Mouse (Mus musculus) lung, embryonic 16.5 days (tissue): Measurements from ENCODE around the gene Parp1. TPM values are rescaled to one million over a fixed set of nuclear protein-coding genes. Genes with fewer than 3 reads are reported as not detected.

Source experiments
- ATAC-seq: fragments of 200-750 bp; cut with Nextera tagmentation; 2 replicates; pipeline ENCODE4 v1.8.0; 2017; ENCODE audit warnings: low read depth, mild to moderate bottlenecking, moderate library complexity
- H3K27ac ChIP-seq: fragments of 300-500 bp; sonication (generic); 2 replicates; pipeline ENCODE4 v1.5.1; 2014; ENCODE audit warnings: mild to moderate bottlenecking, control low read depth, low read length
- H3K27me3 ChIP-seq: fragments of 300-500 bp; sonication (generic); 2 replicates; pipeline ENCODE4 v1.6.1; 2014; ENCODE audit warnings: low read depth, low read length, mixed read lengths; ENCODE audit not compliant: control insufficient read depth, insufficient read depth
- H3K36me3 ChIP-seq: fragments of 300-500 bp; sonication (generic); 2 replicates; pipeline ENCODE4 v1.6.1; 2014; ENCODE audit warnings: low read length; ENCODE audit not compliant: control insufficient read depth, insufficient read depth
- H3K4me1 ChIP-seq: fragments of 300-500 bp; sonication (generic); replicated peaks from 2 replicates; pipeline ENCODE4 v1.6.1; 2014; ENCODE audit warnings: low read length, mixed read lengths; ENCODE audit not compliant: control insufficient read depth, insufficient read depth
- H3K4me2 ChIP-seq: fragments of 300-500 bp; sonication (generic); 2 replicates; pipeline ENCODE4 v1.6.1; 2014; ENCODE audit warnings: low read depth, low read length, control low read depth
- H3K4me3 ChIP-seq: fragments of 300-500 bp; sonication (generic); 2 replicates; pipeline ENCODE4 v1.5.1; 2014; ENCODE audit warnings: mild to moderate bottlenecking, low read length, control low read depth
- H3K9ac ChIP-seq: fragments of 300-500 bp; sonication (generic); 2 replicates; pipeline ENCODE4 v1.6.1; 2014; ENCODE audit warnings: low read length, control low read depth
- H3K9me3 ChIP-seq: fragments of 300-500 bp; sonication (generic); 2 replicates; pipeline ENCODE4 v1.6.1; 2016; ENCODE audit warnings: low read length; ENCODE audit not compliant: control insufficient read depth
- WGBS: fragments of 180-500 bp; shearing (Covaris S2); extraction: QIAGEN DNeasy Blood & Tissue Kit; methylation state at CpG from one replicate; pipeline ENCODE4 v1.1.7; 2014; 5-methylcytosine and 5-hydroxymethylcytosine counted together
- polyA plus RNA-seq: library from polyadenylated mRNA; unstranded; fragments of >200 nt; fragmentation: Nextera tagmentation; extraction: Ambion mirVana; gene quantifications from 2 replicates; pipeline ENCODE4 v1.2.1, GENCODE M21; 2015

Gene Parp1
- polyA plus RNA-seq, 1 experiment from 2014 or later = 110 TPM

DNA sequence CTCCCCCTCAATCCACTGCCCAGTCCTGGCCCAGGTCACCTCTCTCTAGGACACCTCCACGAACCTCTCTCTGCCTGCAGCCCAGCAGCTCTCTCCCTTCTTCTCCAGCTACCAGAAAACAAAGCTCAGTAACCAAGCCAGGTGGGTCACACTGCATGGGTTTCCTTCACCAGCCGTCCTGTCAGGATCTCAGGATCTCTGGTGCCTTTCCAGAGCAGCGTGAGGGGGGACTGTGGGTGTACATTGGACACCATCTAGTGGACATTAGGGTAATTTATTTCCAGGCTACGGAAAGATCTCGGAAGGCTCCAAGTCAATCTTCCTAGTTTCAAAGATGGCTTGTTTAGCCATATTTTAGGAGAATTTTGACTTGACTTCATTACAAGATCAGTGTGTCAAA is 18.0 kb upstream of the Parp1 start:
- H3K36me3 ChIP-seq = no peaks in the 10 kb centered on the region
- H3K4me2 ChIP-seq = no peak overlapping the region
- WGBS = 16% methylated on average over 5 of the region's 5 CpGs
- H3K9ac ChIP-seq = no peak overlapping the region
- H3K27ac ChIP-seq = no peak overlapping the region
- peak; percentile 44; the same call in 1 of the 2 replicates for ATAC-seq
- no peaks in the 10 kb centered on the region for H3K9me3 ChIP-seq
- H3K4me1 ChIP-seq = peaks cover 3% of the 10 kb centered on the region; the same call in 1 of the 2 replicates
- no peak overlapping the region for H3K4me3 ChIP-seq
- no peaks in the 10 kb centered on the region for H3K27me3 ChIP-seq

- WGBS = 70% methylated on average over 5 of the region's 5 CpGs
- no peak overlapping the region for H3K4me3 ChIP-seq
- no peaks in the 10 kb centered on the region for H3K9me3 ChIP-seq
- H3K27me3 ChIP-seq = no peaks in the 10 kb centered on the region
- no peak overlapping the region for H3K27ac ChIP-seq
- no peak overlapping the region for H3K4me2 ChIP-seq
- H3K4me1 ChIP-seq = no peaks in the 10 kb centered on the region
- ATAC-seq = no peak
- H3K36me3 ChIP-seq = no peaks in the 10 kb centered on the region
- H3K9ac ChIP-seq = no peak overlapping the region
Observed at GRCm38 (mm10) chr1:180556899-180557298, 11.8 kb upstream of the Parp1 start.

DNA sequence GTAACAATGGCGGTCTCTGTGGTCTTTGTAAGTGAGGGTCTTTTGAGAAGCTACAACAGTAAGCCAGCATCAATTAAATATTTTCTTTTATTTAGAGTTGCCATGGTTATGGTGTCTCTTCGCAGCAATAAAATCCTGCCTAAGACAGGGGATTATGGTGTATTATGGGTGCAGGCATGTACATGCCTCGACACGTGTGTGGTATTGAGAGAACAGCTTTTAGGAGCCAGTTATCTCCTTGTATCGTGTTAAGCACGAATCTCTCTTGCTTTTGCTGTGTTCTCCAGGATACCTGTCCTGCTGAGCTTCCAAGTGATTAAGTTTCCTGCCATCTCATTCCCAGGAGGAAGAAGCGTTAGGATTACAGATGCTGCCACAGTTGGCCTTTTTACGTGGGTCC is 9.3 kb upstream of the Parp1 start:
- no peak overlapping the region for H3K4me2 ChIP-seq
- no peaks in the 10 kb centered on the region for H3K36me3 ChIP-seq
- H3K27ac ChIP-seq = no peak overlapping the region
- H3K4me3 ChIP-seq = no peak overlapping the region
- WGBS = 68% methylated on average over 8 of the region's 8 CpGs
- H3K9ac ChIP-seq = no peak overlapping the region
- H3K9me3 ChIP-seq = no peaks in the 10 kb centered on the region
- ATAC-seq = no peak
- H3K4me1 ChIP-seq = no peaks in the 10 kb centered on the region
- H3K27me3 ChIP-seq = no peaks in the 10 kb centered on the region

DNA sequence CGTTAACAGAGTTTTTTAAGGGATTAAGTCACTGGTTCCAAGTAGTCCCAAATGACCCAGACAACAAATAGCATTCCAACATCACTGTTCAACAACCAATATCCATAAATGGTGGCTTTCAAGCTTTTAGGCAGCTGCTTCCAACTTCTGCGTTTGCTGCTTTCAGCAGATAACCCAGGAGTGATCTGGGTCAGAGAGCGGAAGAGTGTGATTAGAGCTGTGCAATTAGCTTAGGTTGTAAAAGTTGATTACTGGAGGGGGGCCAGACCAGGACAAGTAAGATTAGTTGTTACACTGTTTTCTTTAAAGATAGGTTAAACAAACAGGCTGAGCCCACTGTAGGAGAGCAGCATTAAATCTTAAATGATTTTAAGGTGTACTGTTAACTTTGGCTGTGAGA is 7.5 kb upstream of the Parp1 start:
- 33% methylated on average over 3 of the region's 3 CpGs for WGBS
- H3K9ac ChIP-seq = no peak overlapping the region
- no peak for ATAC-seq

DNA sequence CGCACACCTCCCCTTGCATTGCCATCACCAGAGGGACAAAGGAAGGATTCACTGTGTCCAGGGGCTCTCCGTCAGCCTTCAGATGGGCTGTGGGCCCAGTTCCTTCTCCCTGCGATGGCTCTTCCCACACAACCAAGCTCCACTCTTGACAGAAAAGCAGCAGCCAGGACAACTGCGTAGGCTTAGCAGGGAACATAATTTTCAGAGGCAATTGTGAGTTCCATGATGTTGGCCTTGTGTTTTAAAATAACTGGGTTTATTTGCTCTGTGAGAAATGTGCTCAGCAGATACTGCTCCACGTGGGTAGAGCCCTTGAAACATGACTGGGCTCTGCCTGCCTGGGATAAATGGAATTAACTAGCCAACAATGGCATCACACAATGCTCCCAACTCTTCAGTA is 3.8 kb upstream of the Parp1 start:
- ATAC-seq = no peak
- 77% methylated on average over 5 of the region's 5 CpGs for WGBS

More for the DNA sequence above, 7.5 kb upstream of the Parp1 start:
- Histone ChIP-seq H3K4me3 (no peak overlapping the region), H3K9me3 (no peaks in the 10 kb centered on the region), H3K4me2 (no peak overlapping the region), H3K4me1 (no peaks in the 10 kb centered on the region), H3K27ac (no peak overlapping the region), H3K27me3 (no peaks in the 10 kb centered on the region), H3K36me3 (no peaks in the 10 kb centered on the region)

GRCm38 (mm10) chr1:180567761-180568160 is 963 bp upstream of the Parp1 start:
- no peak overlapping the region for H3K4me3 ChIP-seq
- no peaks in the 10 kb centered on the region for H3K36me3 ChIP-seq
- no peaks in the 10 kb centered on the region for H3K9me3 ChIP-seq
- ATAC-seq = no peak
- H3K27me3 ChIP-seq = no peaks in the 10 kb centered on the region
- H3K9ac ChIP-seq = no peak overlapping the region
- H3K27ac ChIP-seq = no peak overlapping the region
- H3K4me2 ChIP-seq = no peak overlapping the region
- peaks cover 18% of the 10 kb centered on the region for H3K4me1 ChIP-seq
- WGBS = 78% methylated on average over 4 of the region's 4 CpGs

More for the DNA sequence above, 3.8 kb upstream of the Parp1 start:
- H3K4me2 ChIP-seq = no peak overlapping the region
- H3K4me1 ChIP-seq = peaks cover 3% of the 10 kb centered on the region
- H3K27ac ChIP-seq = no peak overlapping the region
- no peaks in the 10 kb centered on the region for H3K27me3 ChIP-seq
- no peaks in the 10 kb centered on the region for H3K9me3 ChIP-seq
- no peak overlapping the region for H3K9ac ChIP-seq
- no peaks in the 10 kb centered on the region for H3K36me3 ChIP-seq
- no peak overlapping the region for H3K4me3 ChIP-seq

DNA sequence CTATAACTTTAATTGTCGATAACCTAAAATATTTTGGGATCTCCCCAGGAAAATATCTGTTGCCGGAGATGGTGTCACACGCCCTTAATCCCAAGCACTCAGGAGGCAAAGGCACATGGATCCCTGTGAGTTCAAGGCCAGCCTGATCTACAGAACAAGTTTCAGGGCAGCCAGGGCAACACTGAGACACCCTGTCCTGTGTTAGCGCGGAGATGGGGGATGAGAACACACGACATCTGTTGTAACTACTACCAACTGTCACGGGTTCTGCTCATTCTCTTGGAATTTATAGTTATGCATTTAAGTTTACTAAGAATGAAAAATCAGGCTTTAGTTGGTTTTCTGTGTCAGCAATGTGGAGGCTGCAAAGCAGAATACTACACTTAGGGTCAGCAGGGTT is 476 bp upstream of the Parp1 start:
- H3K9me3 ChIP-seq = no peaks in the 10 kb centered on the region
- peaks cover 23% of the 10 kb centered on the region for H3K4me1 ChIP-seq
- 32% methylated on average over 7 of the region's 7 CpGs for WGBS
- peak; percentile 15 for ATAC-seq
- H3K9ac ChIP-seq = peak overlapping the region; percentile 16
- peak overlapping the region; percentile 91 for H3K4me3 ChIP-seq
- H3K27ac ChIP-seq = peak overlapping the region; percentile 92; the same call in 1 of the 2 replicates
- H3K4me2 ChIP-seq = peak overlapping the region; percentile 88
- H3K36me3 ChIP-seq = no peaks in the 10 kb centered on the region; the same call in 1 of the 2 replicates
- H3K27me3 ChIP-seq = no peaks in the 10 kb centered on the region

- peak overlapping the region; percentile 88 for H3K4me2 ChIP-seq
- H3K27me3 ChIP-seq = no peaks in the 10 kb centered on the region
- H3K4me1 ChIP-seq = peaks cover 23% of the 10 kb centered on the region
- peak overlapping the region; percentile 88 for H3K9ac ChIP-seq
- H3K27ac ChIP-seq = peak overlapping the region; percentile 92
- WGBS = under 1% methylated on average over 17 of the region's 17 CpGs
- H3K9me3 ChIP-seq = peaks cover 2% of the 10 kb centered on the region; the same call in 1 of the 2 replicates
- peaks cover 7% of the 10 kb centered on the region for H3K36me3 ChIP-seq
- peak overlapping the region; percentile 91 for H3K4me3 ChIP-seq
- no peak for ATAC-seq
Observed at GRCm38 (mm10) chr1:180569453-180569852, 729 bp downstream of the Parp1 start.

GRCm38 (mm10) chr1:180570181-180570580 is 1.5 kb downstream of the Parp1 start:
- Histone ChIP-seq H3K4me1 (peaks cover 23% of the 10 kb centered on the region), H3K4me2 (peak overlapping the region; percentile 88), H3K27ac (no peak overlapping the region), H3K9ac (peak overlapping the region; percentile 88), H3K27me3 (no peaks in the 10 kb centered on the region), H3K36me3 (peaks cover 9% of the 10 kb centered on the region), H3K4me3 (peak overlapping the region; percentile 91), H3K9me3 (peaks cover 2% of the 10 kb centered on the region; the same call in 1 of the 2 replicates)
- 8% methylated on average over 5 of the region's 5 CpGs for WGBS
- no peak for ATAC-seq
